Mouse (Mus musculus) hindbrain, postnatal 0 days (tissue): Measurements from ENCODE around the gene Rgs7. TPM values are rescaled to one million over a fixed set of nuclear protein-coding genes. Genes with fewer than 3 reads are reported as not detected.

Source experiments
- ATAC-seq: fragments of 200-750 bp; cut with Nextera tagmentation; 2 replicates; pipeline ENCODE4 v1.8.0; 2017; ENCODE audit warnings: mild to moderate bottlenecking, moderate TSS enrichment, moderate library complexity
- DNase-seq: peaks from one replicate; pipeline ENCODE4 v3.0.0-alpha.2; 2015; ENCODE audit warnings: low spot score
- H3K27ac ChIP-seq: fragments of 300-500 bp; sonication (generic); 2 replicates; pipeline ENCODE4 v1.5.1; 2014; ENCODE audit warnings: mild to moderate bottlenecking
- H3K27me3 ChIP-seq: fragments of 300-500 bp; sonication (generic); 2 replicates; pipeline ENCODE4 v1.6.1; 2014; ENCODE audit warnings: low read length, mixed read lengths; ENCODE audit not compliant: insufficient read depth
- H3K36me3 ChIP-seq: fragments of 300-500 bp; sonication (generic); 2 replicates; pipeline ENCODE4 v1.6.1; 2014; ENCODE audit warnings: low read length, mixed read lengths; ENCODE audit not compliant: insufficient read depth
- H3K4me1 ChIP-seq: fragments of 300-500 bp; sonication (generic); 2 replicates; pipeline ENCODE4 v1.6.1; 2014; ENCODE audit warnings: antibody characterized with exemption, low read length, mixed read lengths; ENCODE audit not compliant: insufficient read depth
- H3K4me2 ChIP-seq: fragments of 300-500 bp; sonication (generic); 2 replicates; pipeline ENCODE4 v1.6.1; 2014; ENCODE audit warnings: low read depth, mild to moderate bottlenecking, low read length, moderate library complexity, mixed read lengths
- H3K4me3 ChIP-seq: fragments of 300-500 bp; sonication (generic); 2 replicates; pipeline ENCODE4 v1.5.1; 2014; ENCODE audit warnings: low read length
- H3K9ac ChIP-seq: fragments of 300-500 bp; sonication (generic); replicated peaks from 2 replicates; pipeline ENCODE4 v1.6.1; 2014; ENCODE audit warnings: mild to moderate bottlenecking, low read length, moderate library complexity, mixed read lengths
- H3K9me3 ChIP-seq: fragments of 300-500 bp; sonication (generic); 2 replicates; pipeline ENCODE4 v1.6.1; 2016; ENCODE audit warnings: low read length, mixed read lengths
- CTCF ChIP-seq: IDR thresholded peaks from 2 replicates; pipeline ENCODE4 v1.5.1; 2016; ENCODE audit warnings: antibody characterized with exemption, control low read depth, low read depth
- WGBS: fragments of 180-500 bp; shearing (Covaris S2); extraction: QIAGEN DNeasy Blood & Tissue Kit; methylation state at CpG from one replicate; pipeline ENCODE4 v1.1.7; 2014; 5-methylcytosine and 5-hydroxymethylcytosine counted together
- polyA plus RNA-seq: library from polyadenylated mRNA; unstranded; fragments of >200 nt; fragmentation: Nextera tagmentation; extraction: Ambion mirVana; gene quantifications from 2 replicates; pipeline ENCODE4 v1.2.1, GENCODE M21; 2015
- total RNA-seq: library from RNA; depleted of rRNA; stranded (reverse); fragments of >200 nt; gene quantifications from 2 replicates; pipeline ENCODE4 v1.2.3, GENCODE M21; 2014

The Rgs7 gene
- total and polyA plus RNA-seq, 2 experiments from 2014 or later, result 32.5 to 41.6 TPM

GRCm38 (mm10) chr1:175049121-175049520 lies 443.2 kb downstream of the Rgs7 start:
- no peak overlapping the region for H3K9ac ChIP-seq
- TF ChIP-seq CTCF, result no peak
- ATAC-seq, result no peak
- H3K4me2 ChIP-seq, result no peak overlapping the region
- no peaks in the 10 kb centered on the region for H3K9me3 ChIP-seq
- H3K4me3 ChIP-seq, result no peak overlapping the region
- no peaks in the 10 kb centered on the region for H3K27me3 ChIP-seq
- H3K4me1 ChIP-seq, result no peaks in the 10 kb centered on the region
- WGBS, result 90% methylated on average over 6 of the region's 6 CpGs
- H3K36me3 ChIP-seq, result no peaks in the 10 kb centered on the region
- H3K27ac ChIP-seq, result no peak overlapping the region
- no peak for DNase-seq

DNA sequence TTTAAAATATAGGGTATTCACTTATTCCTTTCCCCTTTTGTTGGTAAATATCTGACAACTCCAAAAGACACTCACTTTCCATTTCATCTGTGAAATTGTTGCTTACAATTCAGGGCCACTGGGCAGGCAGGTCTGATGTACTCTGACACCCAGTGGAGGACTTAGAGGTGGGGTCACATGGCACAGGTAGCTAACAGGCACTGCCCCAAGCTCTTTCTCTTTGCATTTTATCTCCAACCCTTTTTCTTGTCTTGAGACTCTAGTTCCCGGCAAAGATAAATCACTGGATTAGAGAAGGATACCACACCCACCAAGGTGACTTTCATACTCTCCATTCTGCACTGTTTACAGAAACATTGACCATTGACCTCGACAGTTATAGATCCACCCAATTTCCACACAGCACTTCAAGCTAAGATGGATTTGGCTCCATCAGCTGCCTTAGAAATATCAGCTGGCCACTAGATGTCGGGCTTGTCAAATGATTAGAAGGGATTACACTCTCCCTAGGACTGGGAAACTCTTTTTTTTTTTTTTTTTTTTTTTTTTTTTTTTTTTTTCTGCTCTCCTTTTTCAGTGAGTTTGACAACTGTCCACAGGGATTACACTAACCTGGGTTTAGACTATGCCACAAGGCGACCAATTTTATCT lies 451.0 kb downstream of the Rgs7 start:
- no peak overlapping the region for H3K9ac ChIP-seq
- WGBS, result 61% methylated on average over 4 of the region's 4 CpGs
- H3K36me3 ChIP-seq, result no peaks in the 10 kb centered on the region
- no peaks in the 10 kb centered on the region for H3K4me1 ChIP-seq
- peak; percentile 69 for TF ChIP-seq CTCF
- H3K27me3 ChIP-seq, result no peaks in the 10 kb centered on the region
- H3K27ac ChIP-seq, result no peak overlapping the region
- no peak overlapping the region for H3K4me2 ChIP-seq
- H3K9me3 ChIP-seq, result no peaks in the 10 kb centered on the region
- no peak overlapping the region for H3K4me3 ChIP-seq
- peak; percentile 86 for ATAC-seq
- peak; percentile 80 for DNase-seq

- H3K4me3 ChIP-seq, result no peak overlapping the region
- no peaks in the 10 kb centered on the region for H3K4me1 ChIP-seq
- DNase-seq (no peak), ATAC-seq (peak; percentile 35; the same call in 1 of the 2 replicates)
- H3K9ac ChIP-seq, result no peak overlapping the region
- no peak overlapping the region for H3K27ac ChIP-seq
- 86% methylated on average over 4 of the region's 4 CpGs for WGBS
- H3K9me3 ChIP-seq, result no peaks in the 10 kb centered on the region
- TF ChIP-seq CTCF, result no peak
- no peaks in the 10 kb centered on the region for H3K36me3 ChIP-seq
- no peak overlapping the region for H3K4me2 ChIP-seq
- H3K27me3 ChIP-seq, result no peaks in the 10 kb centered on the region
Observed at GRCm38 (mm10) chr1:175040038-175040437, 452.3 kb downstream of the Rgs7 start.

GRCm38 (mm10) chr1:175039567-175039966 lies 452.7 kb downstream of the Rgs7 start:
- WGBS, result 18% methylated on average over 6 of the region's 6 CpGs
- Histone ChIP-seq H3K9ac (no peak overlapping the region), H3K9me3 (no peaks in the 10 kb centered on the region), H3K4me3 (no peak overlapping the region), H3K27me3 (no peaks in the 10 kb centered on the region), H3K36me3 (no peaks in the 10 kb centered on the region), H3K4me2 (no peak overlapping the region), H3K4me1 (no peaks in the 10 kb centered on the region), H3K27ac (no peak overlapping the region)
- ATAC-seq (peak; percentile 68), DNase-seq (no peak)
- no peak for TF ChIP-seq CTCF

DNA sequence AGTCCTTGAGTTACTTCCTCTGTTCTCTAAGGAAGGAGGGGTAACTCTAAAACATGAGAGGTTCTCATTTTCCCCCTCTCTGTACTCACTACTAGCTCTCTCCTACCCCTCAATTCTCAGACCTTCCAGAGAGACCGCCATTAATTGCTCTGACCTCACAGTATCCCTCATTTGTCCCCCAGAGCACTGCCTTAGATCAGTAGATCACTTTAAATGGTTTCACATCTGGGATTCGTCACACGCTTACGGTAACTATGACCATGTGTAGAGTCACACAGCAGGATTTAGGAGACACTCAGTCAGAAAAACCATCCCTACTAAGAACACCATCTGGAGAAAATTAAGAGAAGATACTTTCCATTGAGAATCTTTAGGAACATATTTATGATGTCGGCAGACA lies 456.8 kb downstream of the Rgs7 start:
- Histone ChIP-seq H3K36me3 (no peaks in the 10 kb centered on the region), H3K27me3 (no peaks in the 10 kb centered on the region), H3K4me3 (no peak overlapping the region), H3K9me3 (no peaks in the 10 kb centered on the region), H3K4me2 (no peak overlapping the region), H3K9ac (no peak overlapping the region), H3K4me1 (no peaks in the 10 kb centered on the region), H3K27ac (no peak overlapping the region)
- WGBS, result 88% methylated on average over 5 of the region's 5 CpGs
- no peak for TF ChIP-seq CTCF
- DNase-seq (no peak), ATAC-seq (no peak)

DNA sequence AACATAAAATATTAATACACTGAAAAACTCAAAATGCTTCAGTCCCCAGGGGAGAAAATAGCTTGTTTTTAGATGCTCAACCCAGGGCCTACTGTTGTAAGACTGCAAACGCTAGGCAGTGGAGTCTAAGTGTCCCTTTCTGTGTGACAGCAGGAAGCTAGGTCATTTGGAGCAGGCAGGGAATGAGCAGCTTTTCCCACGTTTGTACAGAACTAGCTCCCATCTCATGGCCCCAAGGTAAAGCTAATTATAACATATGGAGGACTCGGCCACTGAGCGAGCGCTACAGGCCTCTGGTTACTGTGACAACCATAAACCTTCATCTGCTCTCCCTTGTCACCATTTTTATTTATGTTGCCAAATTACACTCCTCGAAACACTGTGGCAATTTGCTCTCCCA lies 460.3 kb downstream of the Rgs7 start:
- no peaks in the 10 kb centered on the region for H3K9me3 ChIP-seq
- ATAC-seq (no peak), DNase-seq (peak; percentile 17)
- no peak overlapping the region for H3K4me2 ChIP-seq
- 35% methylated on average over 6 of the region's 6 CpGs for WGBS
- no peaks in the 10 kb centered on the region for H3K36me3 ChIP-seq
- H3K4me1 ChIP-seq, result no peaks in the 10 kb centered on the region
- H3K9ac ChIP-seq, result no peak overlapping the region
- H3K27ac ChIP-seq, result no peak overlapping the region
- no peak overlapping the region for H3K4me3 ChIP-seq
- no peak for TF ChIP-seq CTCF
- H3K27me3 ChIP-seq, result no peaks in the 10 kb centered on the region

DNA sequence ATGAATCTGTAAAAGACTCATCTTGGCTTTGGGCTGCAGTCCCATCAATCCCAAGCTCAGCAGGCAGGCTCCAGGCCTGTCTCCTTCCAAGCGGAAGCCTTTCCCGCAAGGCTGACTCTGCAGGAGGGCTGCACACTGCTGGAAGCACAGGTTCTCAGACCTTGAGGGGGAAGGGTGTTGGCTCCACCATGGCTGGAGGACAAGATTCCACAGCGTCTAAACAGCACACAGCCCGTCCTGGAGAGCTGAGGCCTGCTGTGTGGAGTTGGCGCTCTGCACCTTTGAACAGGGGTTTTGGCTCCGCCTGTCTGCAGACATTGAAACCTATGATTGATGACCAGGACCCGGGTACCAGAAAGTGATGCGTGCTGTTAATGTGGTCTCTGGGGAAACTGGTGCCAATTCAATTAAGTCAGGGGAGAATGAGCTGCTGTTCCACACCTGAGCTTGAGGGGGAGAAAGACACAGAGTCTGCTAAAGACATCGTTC lies 463.5 kb downstream of the Rgs7 start:
- Histone ChIP-seq H3K36me3 (no peaks in the 10 kb centered on the region), H3K9me3 (no peaks in the 10 kb centered on the region), H3K27ac (no peak overlapping the region), H3K4me2 (peak overlapping the region; percentile 25; the same call in 1 of the 2 replicates), H3K27me3 (no peaks in the 10 kb centered on the region), H3K9ac (no peak overlapping the region), H3K4me3 (no peak overlapping the region), H3K4me1 (no peaks in the 10 kb centered on the region)
- 8% methylated on average over 9 of the region's 9 CpGs for WGBS
- peak; percentile 42 for TF ChIP-seq CTCF
- peak; percentile 67 for ATAC-seq
- DNase-seq, result peak; percentile 67
